Mouse (Mus musculus): ENCODE data around the gene Fam43b.

DNA sequence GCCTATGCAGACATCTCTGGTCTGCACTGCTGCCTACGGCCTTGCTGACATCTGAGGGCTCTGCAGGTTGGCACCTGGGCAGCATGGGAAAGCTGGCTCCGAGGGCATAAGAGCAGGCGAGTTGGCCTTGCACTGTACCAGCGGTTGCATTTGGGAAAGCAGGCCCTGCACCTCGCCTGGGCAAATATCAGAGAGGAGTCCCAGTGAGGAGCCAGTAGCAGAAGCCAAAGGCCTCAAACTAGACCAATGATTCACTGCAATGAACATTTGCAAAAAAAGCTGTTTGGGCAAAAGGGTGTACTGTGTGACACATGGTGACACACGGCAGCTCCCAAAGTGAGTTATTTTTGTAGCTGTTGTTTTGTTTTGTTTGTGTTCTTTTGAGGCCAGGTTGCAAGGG lies 28.7 kb upstream of the Fam43b start:
- TF ChIP-seq POLR2A (IDR thresholded peaks at IDR 0.05; ENCODE audit: low read depth, low read length) (no peak), CTCF (IDR thresholded peaks at IDR 0.05; ENCODE audit: borderline replicate concordance, insufficient read depth, low read length) (no peak)

Data from embryonic fibroblast, embryonic 13.5 days (primary cell).